ENCODE assay signal across 8 mouse cellular contexts in the genomic region with DNA sequence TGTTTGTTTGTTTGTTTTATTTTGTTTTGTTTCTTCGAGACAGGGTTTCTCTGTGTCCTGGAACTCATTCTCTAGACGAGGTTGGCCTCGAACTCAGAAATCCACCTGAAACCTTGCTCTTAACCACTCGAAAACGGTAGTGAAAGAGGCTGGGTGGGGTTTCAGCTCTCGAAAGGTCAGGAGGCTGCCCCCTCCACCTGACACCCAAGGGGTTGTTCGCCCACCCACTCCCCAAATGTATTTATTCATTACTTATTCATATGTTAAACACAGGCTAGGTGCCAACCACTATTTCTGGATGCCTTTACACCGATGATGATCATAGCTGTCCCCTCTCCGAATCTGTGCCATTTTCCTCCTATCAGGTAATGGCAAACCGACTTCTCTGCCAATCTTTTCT. TPM values are rescaled to one million over a fixed set of nuclear protein-coding genes. Genes with fewer than 3 reads are reported as not detected.
DNase-seq lines count a peak whose midpoint lies in the region; ATAC-seq and TF ChIP-seq lines count a peak whose summit lies in the region.

No protein-coding gene starts in this region.

- H3K4me2 ChIP-seq in kidney, embryonic 14.5 days (replicated peaks; ENCODE audit: low read depth, low read length): peak overlapping the region; percentile 72
- H3K4me2 ChIP-seq in hindbrain, embryonic 13.5 days: peak overlapping the region; percentile 65
- peak overlapping the region; percentile 66 for H3K4me2 ChIP-seq in midbrain, embryonic 13.5 days (replicated peaks)

- no peak for TF ChIP-seq CTCF in cortical plate, adult 2 months (IDR thresholded peaks at IDR 0.05; ENCODE audit: extremely low read depth, insufficient read depth, low read length)

- peaks cover 25% of the 10 kb centered on the region for H3K36me3 ChIP-seq in kidney, embryonic 14.5 days (ENCODE audit: control insufficient read depth, insufficient read depth, low read length)
- H3K36me3 ChIP-seq in hindbrain, embryonic 13.5 days: peaks cover 17% of the 10 kb centered on the region
- peaks cover 16% of the 10 kb centered on the region for H3K36me3 ChIP-seq in midbrain, embryonic 13.5 days

- no peak for TF ChIP-seq POLR2A in cortical plate, adult 2 months (IDR thresholded peaks at IDR 0.05; ENCODE audit: extremely low read depth, insufficient read depth, low read length)

- 62% methylated on average over 10 of the region's 10 CpGs for WGBS in kidney, embryonic 14.5 days
- WGBS in hindbrain, embryonic 13.5 days: 54% methylated on average over 10 of the region's 10 CpGs
- WGBS in midbrain, embryonic 13.5 days: 64% methylated on average over 10 of the region's 10 CpGs

- no peaks in the 10 kb centered on the region for H3K9me3 ChIP-seq in kidney, embryonic 14.5 days (ENCODE audit: control insufficient read depth, low read length)
- H3K9me3 ChIP-seq in hindbrain, embryonic 13.5 days: no peaks in the 10 kb centered on the region
- H3K9me3 ChIP-seq in midbrain, embryonic 13.5 days: no peaks in the 10 kb centered on the region

- peaks cover 16% of the 10 kb centered on the region for H3K4me1 ChIP-seq in kidney, embryonic 14.5 days (ENCODE audit: control insufficient read depth, insufficient read depth, low read length)
- H3K4me1 ChIP-seq in cortical plate, adult 2 months (ENCODE audit: control insufficient read depth, insufficient read depth, low read length): peaks cover 3% of the 10 kb centered on the region; the same call in 1 of the 2 replicates
- peaks cover 25% of the 10 kb centered on the region for H3K4me1 ChIP-seq in hindbrain, embryonic 13.5 days (replicated peaks)
- H3K4me1 ChIP-seq in midbrain, embryonic 13.5 days (replicated peaks): peaks cover 29% of the 10 kb centered on the region

- H3K27me3 ChIP-seq in kidney, embryonic 14.5 days (ENCODE audit: control insufficient read depth, insufficient read depth, low read length): no peaks in the 10 kb centered on the region
- H3K27me3 ChIP-seq in hindbrain, embryonic 13.5 days: peaks cover 24% of the 10 kb centered on the region
- H3K27me3 ChIP-seq in midbrain, embryonic 13.5 days: peaks cover 24% of the 10 kb centered on the region

- no peak for DNase-seq in kidney, adult 18-20 months
- DNase-seq in retina, embryonic 14.5 days (ENCODE audit: low spot score): no peak
- DNase-seq in frontal cortex, postnatal 25 days (ENCODE audit: low spot score in 2 of 2): no peak
- no peak for DNase-seq in kidney, postnatal 25 days

- H3K4me3 ChIP-seq in kidney, embryonic 14.5 days (ENCODE audit: low read length): peak overlapping the region; percentile 53
- peak overlapping the region; percentile 68 for H3K4me3 ChIP-seq in cortical plate, adult 2 months (ENCODE audit: insufficient read depth, low read length)
- H3K4me3 ChIP-seq in hindbrain, embryonic 13.5 days: peak overlapping the region; percentile 56
- H3K4me3 ChIP-seq in midbrain, embryonic 13.5 days (replicated peaks): peak overlapping the region; percentile 54

- no peak overlapping the region for H3K27ac ChIP-seq in kidney, embryonic 14.5 days (ENCODE audit: low read depth, low read length)
- H3K27ac ChIP-seq in cortical plate, adult 2 months (ENCODE audit: insufficient read depth, low read length): no peak overlapping the region
- peak overlapping the region; percentile 59; the same call in 1 of the 2 replicates for H3K27ac ChIP-seq in hindbrain, embryonic 13.5 days
- no peak overlapping the region for H3K27ac ChIP-seq in midbrain, embryonic 13.5 days

- ATAC-seq in kidney, embryonic 14.5 days (ENCODE audit: low FRiP score, low TSS enrichment): no peak
- ATAC-seq in hindbrain, embryonic 13.5 days (ENCODE audit: low FRiP score): no peak
- ATAC-seq in midbrain, embryonic 13.5 days: no peak

- peak overlapping the region; percentile 65; the same call in 1 of the 2 replicates for H3K9ac ChIP-seq in kidney, embryonic 14.5 days (ENCODE audit: low read depth, low read length)
- peak overlapping the region; percentile 78 for H3K9ac ChIP-seq in hindbrain, embryonic 13.5 days
- H3K9ac ChIP-seq in midbrain, embryonic 13.5 days (replicated peaks): peak overlapping the region; percentile 67

RNA-seq across cellular contexts. Expression of a gene that starts 0.4 kb away (rescaled TPM):
- 276 and 306 TPM in 2 replicates for polyA plus RNA-seq in kidney, embryonic 14.5 days (2014; fragmentation: Nextera tagmentation; extraction: Ambion mirVana)
- 279 and 280 TPM in 2 replicates for polyA plus RNA-seq in cortical plate, adult 2 months (2012; rRNA removed)
- 348 and 365 TPM in 2 replicates for polyA plus RNA-seq in hindbrain, embryonic 13.5 days (2015; fragmentation: Nextera tagmentation; extraction: Ambion mirVana)
- 303 and 324 TPM in 2 replicates for polyA plus RNA-seq in midbrain, embryonic 13.5 days (2015; fragmentation: Nextera tagmentation; extraction: Ambion mirVana)

RNA-seq across cellular contexts. Expression of a gene that starts 0.4 kb away (rescaled TPM):
- polyA plus RNA-seq in kidney, embryonic 14.5 days (2014; fragmentation: Nextera tagmentation; extraction: Ambion mirVana): 4.7 and 8.9 TPM in 2 replicates
- 0.49 and 0.52 TPM in 2 replicates for polyA plus RNA-seq in cortical plate, adult 2 months (2012; rRNA removed)
- 1.9 and 2.3 TPM in 2 replicates for polyA plus RNA-seq in hindbrain, embryonic 13.5 days (2015; fragmentation: Nextera tagmentation; extraction: Ambion mirVana)
- polyA plus RNA-seq in midbrain, embryonic 13.5 days (2015; fragmentation: Nextera tagmentation; extraction: Ambion mirVana): 0.99 and 1.5 TPM in 2 replicates

RNA-seq across cellular contexts. Expression of a gene that starts 0.4 kb away (rescaled TPM):
- 43.6 and 57.3 TPM in 2 replicates for polyA plus RNA-seq in kidney, embryonic 14.5 days (2014; fragmentation: Nextera tagmentation; extraction: Ambion mirVana)
- 52.8 and 54.8 TPM in 2 replicates for polyA plus RNA-seq in cortical plate, adult 2 months (2012; rRNA removed)
- polyA plus RNA-seq in hindbrain, embryonic 13.5 days (2015; fragmentation: Nextera tagmentation; extraction: Ambion mirVana): 29.3 and 30.2 TPM in 2 replicates
- 18.1 and 22.7 TPM in 2 replicates for polyA plus RNA-seq in midbrain, embryonic 13.5 days (2015; fragmentation: Nextera tagmentation; extraction: Ambion mirVana)

RNA-seq across cellular contexts. Expression of a gene that starts 15.0 kb away (rescaled TPM):
- polyA plus RNA-seq in kidney, embryonic 14.5 days (2014; fragmentation: Nextera tagmentation; extraction: Ambion mirVana): 396 and 553 TPM in 2 replicates
- polyA plus RNA-seq in cortical plate, adult 2 months (2012; rRNA removed): 461 and 466 TPM in 2 replicates
- polyA plus RNA-seq in hindbrain, embryonic 13.5 days (2015; fragmentation: Nextera tagmentation; extraction: Ambion mirVana): 363 and 382 TPM in 2 replicates
- 350 and 359 TPM in 2 replicates for polyA plus RNA-seq in midbrain, embryonic 13.5 days (2015; fragmentation: Nextera tagmentation; extraction: Ambion mirVana)

RNA-seq across cellular contexts. Expression of a gene that starts 40.4 kb away (rescaled TPM):
- polyA plus RNA-seq in kidney, embryonic 14.5 days (2014; fragmentation: Nextera tagmentation; extraction: Ambion mirVana): 0.23 and 0.65 TPM in 2 replicates
- 0.13 TPM in 1 of 2 replicates, not detected in the other for polyA plus RNA-seq in cortical plate, adult 2 months (2012; rRNA removed)
- polyA plus RNA-seq in hindbrain, embryonic 13.5 days (2015; fragmentation: Nextera tagmentation; extraction: Ambion mirVana): 0.16 and 0.18 TPM in 2 replicates
- not detected in 2 replicates for polyA plus RNA-seq in midbrain, embryonic 13.5 days (2015; fragmentation: Nextera tagmentation; extraction: Ambion mirVana)
